Mouse (Mus musculus): ENCODE data around the gene Aplnr. TPM values are rescaled to one million over a fixed set of nuclear protein-coding genes. Genes with fewer than 3 reads are reported as not detected.

Gene Aplnr
- polyA plus RNA-seq, 1 experiment from 2014 or later = 8.9 TPM

DNA sequence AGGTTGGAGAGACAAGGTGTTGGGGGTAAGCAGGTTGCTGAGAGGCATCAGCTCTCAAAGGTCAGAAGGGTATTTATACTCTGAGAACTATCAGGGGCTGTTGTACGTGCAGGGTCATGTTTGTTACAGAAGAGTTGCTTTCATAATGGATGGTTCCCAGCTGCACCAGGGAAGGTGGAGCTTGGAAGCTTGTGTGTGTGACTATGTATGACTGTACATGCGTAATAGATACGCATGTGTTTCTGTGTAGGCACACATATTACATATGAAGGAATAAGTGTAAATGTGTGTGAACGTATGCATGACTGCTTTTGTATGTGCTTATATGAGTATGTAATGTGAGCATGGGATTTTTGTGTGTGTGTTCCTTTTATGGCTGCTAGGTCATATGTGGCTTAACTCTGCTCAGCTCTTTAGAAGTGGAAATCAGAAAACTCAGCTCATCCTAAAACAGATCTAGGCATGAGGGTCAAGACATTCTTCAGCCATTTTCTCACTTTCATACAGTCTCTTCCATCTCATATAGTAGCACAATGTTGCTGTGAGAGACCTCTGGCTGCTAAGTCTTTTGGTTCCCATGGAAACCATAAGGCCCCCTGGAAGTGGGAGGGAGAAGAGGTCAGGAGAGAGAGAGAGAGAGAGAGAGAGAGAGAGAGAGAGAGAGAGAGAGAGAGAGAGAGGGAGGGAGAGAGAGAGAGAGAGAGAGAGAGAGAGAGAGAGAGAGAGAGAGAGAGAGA is 25.0 kb downstream of the Aplnr start:
- no peak overlapping the region for H3K27ac ChIP-seq (ENCODE audit: low read depth, low read length)
- no peak; the same call in 1 of the 2 replicates for ATAC-seq (replicated peaks; ENCODE audit: insufficient number of reproducible peaks, low FRiP score, low TSS enrichment)

DNA sequence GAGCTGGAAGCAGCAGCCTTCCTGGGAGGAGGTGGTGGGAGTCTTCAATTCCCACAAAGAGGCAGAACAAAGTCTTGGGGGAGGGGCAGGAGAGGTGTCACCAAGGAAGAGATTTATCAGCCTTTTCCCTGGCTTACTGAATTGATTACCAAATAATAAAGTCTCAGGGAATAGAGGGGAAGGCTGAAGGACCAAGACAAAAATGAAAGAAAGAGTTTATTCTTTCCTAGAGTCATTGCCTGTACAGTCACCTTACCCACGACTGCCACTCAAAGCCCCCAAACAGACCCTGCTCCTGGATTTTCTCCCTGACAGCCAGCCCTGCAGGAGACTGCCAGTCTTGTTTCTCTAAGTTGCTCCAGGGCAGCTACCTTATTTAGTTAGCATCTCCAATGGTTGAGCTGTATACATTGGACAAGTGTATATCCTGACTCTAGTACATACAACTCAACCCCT is 25.6 kb downstream of the Aplnr start:
- WGBS (ENCODE audit: insufficient replicate concordance) = 23% methylated on average over 1 of the region's 1 CpGs

More for the DNA sequence above, 25.0 kb downstream of the Aplnr start:
- Histone ChIP-seq H3K36me3 (ENCODE audit: control insufficient read depth, insufficient read depth, low read length) (no peaks in the 10 kb centered on the region), H3K9me3 (replicated peaks; ENCODE audit: control insufficient read depth, low read length) (no peaks in the 10 kb centered on the region), H3K4me2 (no peak overlapping the region), H3K9ac (ENCODE audit: low read depth, low read length) (no peak overlapping the region), H3K4me3 (ENCODE audit: low read depth, low read length) (no peak overlapping the region), H3K27me3 (ENCODE audit: control insufficient read depth, insufficient read depth, low read length) (no peaks in the 10 kb centered on the region), H3K4me1 (ENCODE audit: control insufficient read depth, insufficient read depth, low read length) (peaks cover 13% of the 10 kb centered on the region)
- WGBS (ENCODE audit: insufficient replicate concordance) = 63% methylated on average over 4 of the region's 4 CpGs

DNA sequence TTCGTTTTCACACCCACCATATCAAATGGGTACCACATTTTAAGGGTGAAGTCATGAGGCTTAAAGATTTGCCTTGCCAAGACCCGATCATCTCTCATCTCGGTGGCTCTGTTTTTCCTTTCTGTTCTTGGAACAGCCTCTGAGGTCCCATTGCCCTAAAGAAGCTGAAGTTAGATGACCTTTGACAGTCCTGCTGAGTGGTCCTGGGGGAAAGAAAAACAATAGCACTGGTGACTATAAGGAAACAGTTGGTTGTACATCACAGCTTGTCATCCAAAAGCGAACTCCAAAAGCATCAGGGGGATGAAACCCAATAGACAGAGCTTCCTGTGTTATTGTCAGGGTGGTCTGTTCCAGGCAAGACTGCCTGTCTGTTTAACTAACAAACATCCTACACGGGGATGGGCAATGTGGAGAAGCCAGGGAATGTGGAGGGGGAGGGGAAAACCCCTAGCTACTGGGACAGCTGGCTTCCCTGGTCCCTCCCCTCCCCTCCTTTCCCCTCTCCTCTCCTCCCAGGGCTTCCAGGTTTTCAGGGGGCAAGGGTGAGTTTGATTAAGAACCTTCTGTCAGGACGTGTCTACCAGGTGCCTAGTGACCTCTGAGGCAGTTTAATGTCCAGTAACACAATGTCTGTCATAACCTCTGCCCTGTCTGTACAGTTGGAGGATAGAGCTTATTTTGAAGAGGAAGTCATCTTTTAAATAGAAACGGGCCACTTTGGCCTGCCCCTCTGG is 27.5 kb downstream of the Aplnr start:
- H3K4me2 ChIP-seq = no peak overlapping the region
- H3K36me3 ChIP-seq (ENCODE audit: control insufficient read depth, insufficient read depth, low read length) = no peaks in the 10 kb centered on the region
- H3K9me3 ChIP-seq (replicated peaks; ENCODE audit: control insufficient read depth, low read length) = no peaks in the 10 kb centered on the region
- H3K27ac ChIP-seq (ENCODE audit: low read depth, low read length) = no peak overlapping the region
- peaks cover 13% of the 10 kb centered on the region for H3K4me1 ChIP-seq (ENCODE audit: control insufficient read depth, insufficient read depth, low read length)
- H3K27me3 ChIP-seq (ENCODE audit: control insufficient read depth, insufficient read depth, low read length) = no peaks in the 10 kb centered on the region
- peak; percentile 32; the same call in 1 of the 2 replicates for ATAC-seq (replicated peaks; ENCODE audit: insufficient number of reproducible peaks, low FRiP score, low TSS enrichment)
- H3K9ac ChIP-seq (ENCODE audit: low read depth, low read length) = no peak overlapping the region
- no peak overlapping the region for H3K4me3 ChIP-seq (ENCODE audit: low read depth, low read length)
- WGBS (ENCODE audit: insufficient replicate concordance) = 18% methylated on average over 7 of the region's 7 CpGs

More for the DNA sequence above, 25.6 kb downstream of the Aplnr start:
- Histone ChIP-seq H3K4me2 (no peak overlapping the region), H3K9ac (ENCODE audit: low read depth, low read length) (no peak overlapping the region), H3K27ac (ENCODE audit: low read depth, low read length) (no peak overlapping the region), H3K4me1 (ENCODE audit: control insufficient read depth, insufficient read depth, low read length) (peaks cover 13% of the 10 kb centered on the region), H3K4me3 (ENCODE audit: low read depth, low read length) (no peak overlapping the region), H3K36me3 (ENCODE audit: control insufficient read depth, insufficient read depth, low read length) (no peaks in the 10 kb centered on the region), H3K9me3 (replicated peaks; ENCODE audit: control insufficient read depth, low read length) (no peaks in the 10 kb centered on the region), H3K27me3 (ENCODE audit: control insufficient read depth, insufficient read depth, low read length) (no peaks in the 10 kb centered on the region)
- ATAC-seq (replicated peaks; ENCODE audit: insufficient number of reproducible peaks, low FRiP score, low TSS enrichment) = no peak

GRCm38 (mm10) chr2:85167624-85168023 is 31.6 kb downstream of the Aplnr start:
- no peak for ATAC-seq (replicated peaks; ENCODE audit: insufficient number of reproducible peaks, low FRiP score, low TSS enrichment)
- Histone ChIP-seq H3K9ac (ENCODE audit: low read depth, low read length) (no peak overlapping the region), H3K4me2 (no peak overlapping the region), H3K27me3 (ENCODE audit: control insufficient read depth, insufficient read depth, low read length) (no peaks in the 10 kb centered on the region), H3K36me3 (ENCODE audit: control insufficient read depth, insufficient read depth, low read length) (no peaks in the 10 kb centered on the region), H3K4me3 (ENCODE audit: low read depth, low read length) (no peak overlapping the region), H3K9me3 (replicated peaks; ENCODE audit: control insufficient read depth, low read length) (no peaks in the 10 kb centered on the region), H3K27ac (ENCODE audit: low read depth, low read length) (no peak overlapping the region), H3K4me1 (ENCODE audit: control insufficient read depth, insufficient read depth, low read length) (0 out of 2 replicates have a peak, but pooled peaks cover 7% of the 10 kb centered on the region)
- WGBS (ENCODE audit: insufficient replicate concordance) = 50% methylated on average over 1 of the region's 1 CpGs

- no peak overlapping the region for H3K4me2 ChIP-seq
- H3K4me1 ChIP-seq (ENCODE audit: control insufficient read depth, insufficient read depth, low read length) = 0 out of 2 replicates have a peak, but pooled peaks cover 5% of the 10 kb centered on the region
- H3K9ac ChIP-seq (ENCODE audit: low read depth, low read length) = no peak overlapping the region
- H3K27ac ChIP-seq (ENCODE audit: low read depth, low read length) = no peak overlapping the region
- H3K9me3 ChIP-seq (replicated peaks; ENCODE audit: control insufficient read depth, low read length) = no peaks in the 10 kb centered on the region
- no peaks in the 10 kb centered on the region for H3K27me3 ChIP-seq (ENCODE audit: control insufficient read depth, insufficient read depth, low read length)
- no peaks in the 10 kb centered on the region for H3K36me3 ChIP-seq (ENCODE audit: control insufficient read depth, insufficient read depth, low read length)
- no peak overlapping the region for H3K4me3 ChIP-seq (ENCODE audit: low read depth, low read length)
- no peak for ATAC-seq (replicated peaks; ENCODE audit: insufficient number of reproducible peaks, low FRiP score, low TSS enrichment)
- 58% methylated on average over 1 of the region's 1 CpGs for WGBS (ENCODE audit: insufficient replicate concordance)
These were observed 32.3 kb downstream of the Aplnr start for GRCm38 (mm10) chr2:85168327-85168726.

GRCm38 (mm10) chr2:85172071-85172762 is 36.2 kb downstream of the Aplnr start:
- no peak overlapping the region for H3K4me3 ChIP-seq (ENCODE audit: low read depth, low read length)
- H3K27ac ChIP-seq (ENCODE audit: low read depth, low read length) = no peak overlapping the region
- H3K9me3 ChIP-seq (replicated peaks; ENCODE audit: control insufficient read depth, low read length) = no peaks in the 10 kb centered on the region
- H3K36me3 ChIP-seq (ENCODE audit: control insufficient read depth, insufficient read depth, low read length) = no peaks in the 10 kb centered on the region
- ATAC-seq (replicated peaks; ENCODE audit: insufficient number of reproducible peaks, low FRiP score, low TSS enrichment) = no peak
- H3K9ac ChIP-seq (ENCODE audit: low read depth, low read length) = no peak overlapping the region
- no peaks in the 10 kb centered on the region for H3K27me3 ChIP-seq (ENCODE audit: control insufficient read depth, insufficient read depth, low read length)
- no peaks in the 10 kb centered on the region for H3K4me1 ChIP-seq (ENCODE audit: control insufficient read depth, insufficient read depth, low read length)
- WGBS (ENCODE audit: insufficient replicate concordance) = 31% methylated on average over 3 of the region's 3 CpGs
- no peak overlapping the region for H3K4me2 ChIP-seq

- H3K9me3 ChIP-seq (replicated peaks; ENCODE audit: control insufficient read depth, low read length) = no peaks in the 10 kb centered on the region
- no peak overlapping the region for H3K4me3 ChIP-seq (ENCODE audit: low read depth, low read length)
- H3K4me1 ChIP-seq (ENCODE audit: control insufficient read depth, insufficient read depth, low read length) = no peaks in the 10 kb centered on the region
- H3K27me3 ChIP-seq (ENCODE audit: control insufficient read depth, insufficient read depth, low read length) = no peaks in the 10 kb centered on the region
- H3K27ac ChIP-seq (ENCODE audit: low read depth, low read length) = no peak overlapping the region
- H3K4me2 ChIP-seq = no peak overlapping the region
- 57% methylated on average over 2 of the region's 2 CpGs for WGBS (ENCODE audit: insufficient replicate concordance)
- no peak for ATAC-seq (replicated peaks; ENCODE audit: insufficient number of reproducible peaks, low FRiP score, low TSS enrichment)
- no peaks in the 10 kb centered on the region for H3K36me3 ChIP-seq (ENCODE audit: control insufficient read depth, insufficient read depth, low read length)
- no peak overlapping the region for H3K9ac ChIP-seq (ENCODE audit: low read depth, low read length)
These were observed 36.7 kb downstream of the Aplnr start for GRCm38 (mm10) chr2:85172763-85173103.

GRCm38 (mm10) chr2:85173545-85173944 is 37.5 kb downstream of the Aplnr start:
- H3K36me3 ChIP-seq (ENCODE audit: control insufficient read depth, insufficient read depth, low read length) = no peaks in the 10 kb centered on the region
- no peaks in the 10 kb centered on the region for H3K9me3 ChIP-seq (replicated peaks; ENCODE audit: control insufficient read depth, low read length)
- H3K4me1 ChIP-seq (ENCODE audit: control insufficient read depth, insufficient read depth, low read length) = no peaks in the 10 kb centered on the region
- H3K4me3 ChIP-seq (ENCODE audit: low read depth, low read length) = no peak overlapping the region
- no peak overlapping the region for H3K27ac ChIP-seq (ENCODE audit: low read depth, low read length)
- H3K4me2 ChIP-seq = no peak overlapping the region
- no peaks in the 10 kb centered on the region for H3K27me3 ChIP-seq (ENCODE audit: control insufficient read depth, insufficient read depth, low read length)
- 72% methylated on average over 6 of the region's 6 CpGs for WGBS (ENCODE audit: insufficient replicate concordance)
- no peak for ATAC-seq (replicated peaks; ENCODE audit: insufficient number of reproducible peaks, low FRiP score, low TSS enrichment)
- no peak overlapping the region for H3K9ac ChIP-seq (ENCODE audit: low read depth, low read length)

All from heart, embryonic 11.5 days (tissue).